Mouse (Mus musculus): Measurements from ENCODE around the gene Msx2. TPM values are rescaled to one million over a fixed set of nuclear protein-coding genes. Genes with fewer than 3 reads are reported as not detected.

Msx2 gene
- polyA plus RNA-seq (2017; shearing (Covaris generic)), result not detected

DNA sequence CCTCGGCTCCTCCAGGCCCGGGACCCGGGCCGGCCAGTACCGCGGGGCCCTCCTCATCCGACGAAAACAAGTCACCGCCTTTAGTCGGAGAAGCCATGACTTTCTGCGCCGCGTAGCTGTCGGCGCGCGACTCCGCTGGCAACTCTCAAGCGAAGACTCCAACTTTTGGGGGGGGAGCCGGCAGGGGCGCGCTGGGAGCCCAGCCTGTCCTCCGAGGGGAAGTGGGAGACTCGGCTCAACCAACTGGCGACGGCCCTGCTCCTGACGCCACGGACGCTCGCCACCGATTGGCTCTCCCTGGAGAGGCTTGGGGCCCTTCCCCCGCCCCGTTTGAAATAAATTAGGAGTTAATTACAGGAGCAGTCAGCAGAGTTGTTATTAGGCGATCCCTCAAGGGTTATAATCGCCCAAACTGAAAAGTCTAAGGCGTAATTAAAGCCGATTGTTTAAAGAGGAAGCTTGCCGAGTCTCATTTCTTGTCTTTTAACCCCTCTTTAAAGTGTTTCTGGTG lies at the start of gene Msx2:
Msx2 (minus strand) TSS at position 461 of the 511 bp plus-strand sequence.

Other genes starting within 250 kb of the Msx2 start
- not detected for gene Ror2, start 186.9 kb downstream of the Msx2 start, polyA plus RNA-seq (2017; shearing (Covaris generic))
- gene Sptlc1, start 95.7 kb downstream of the Msx2 start, polyA plus RNA-seq (2017; shearing (Covaris generic)), result 39.4 TPM

Measured in naive thymus-derived CD4-positive, alpha-beta T cell, adult 5 months (primary cell).